ENCODE assay signal across 13 mouse cellular contexts in the genomic region with DNA sequence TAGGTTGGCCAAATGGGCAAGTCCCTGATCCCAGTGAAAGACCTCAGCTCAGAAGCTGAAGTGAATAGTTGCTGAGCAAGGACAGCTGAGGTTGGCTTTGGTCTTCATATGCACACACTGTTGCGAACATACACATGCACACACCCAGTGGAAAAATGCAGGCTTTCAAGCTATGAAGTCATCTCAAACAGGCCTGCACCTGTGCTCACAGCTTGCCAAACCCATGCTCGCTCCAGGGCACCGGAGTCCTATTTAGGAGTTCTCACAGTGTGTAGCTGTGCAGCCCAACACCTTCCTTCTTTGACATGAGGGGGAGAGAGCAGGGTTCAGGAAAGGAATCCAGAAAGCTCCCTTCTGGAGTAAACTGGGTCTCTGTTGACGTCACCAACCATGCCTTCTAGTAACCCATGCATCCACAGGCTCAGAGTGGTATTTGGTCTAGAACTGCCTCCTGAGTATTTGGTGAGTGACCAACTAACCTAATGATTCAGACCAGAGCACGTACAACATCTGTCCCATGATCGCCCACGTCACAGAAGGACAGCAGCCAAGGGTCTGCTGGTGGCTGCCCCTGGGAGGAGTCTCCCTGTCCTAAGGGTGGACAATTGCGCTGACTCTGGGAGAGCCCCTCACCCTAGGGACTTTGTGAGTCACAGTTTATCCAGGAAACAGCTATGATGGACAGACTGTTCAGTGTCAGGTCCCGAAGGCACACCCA. TPM values are rescaled to one million over a fixed set of nuclear protein-coding genes. Genes with fewer than 3 reads are reported as not detected.
DNase-seq lines count a peak whose midpoint lies in the region; ATAC-seq and TF ChIP-seq lines count a peak whose summit lies in the region.
"Had no signal": no experiment of that assay in that cellular context is flagged by ENCODE, and none has a peak within 500 bp of the region (broad histone marks: within the 10 kb centered on the region; RNA-seq: fewer than 3 reads in every experiment).

No protein-coding gene starts in this region.

- 81% methylated on average over 9 of the region's 9 CpGs for WGBS in limb, embryonic 13.5 days
- 85% methylated on average over 9 of the region's 9 CpGs for WGBS in limb, embryonic 10.5 days
- WGBS in limb, embryonic 15.5 days: 69% methylated on average over 9 of the region's 9 CpGs

- DNase-seq in limb, embryonic 10.5 days (ENCODE audit: low spot score): no peak
- no peak for DNase-seq in CH12.LX (ENCODE audit: extremely low read depth)
- peak; percentile 53 to 68 for DNase-seq in thymus, postnatal 10 days (ENCODE audit: low spot score in 2 of 2)
- DNase-seq in cerebellum, adult 11-12 months: no peak
- DNase-seq: cerebellum, adult 11 months; gastrocnemius, postnatal 10 days; liver, embryonic 13.5 days had no signal

- TF ChIP-seq POLR2A in CH12.LX (IDR thresholded peaks at IDR 0.05; ENCODE audit: low read depth, low read length): no peak

- peaks cover 8% of the 10 kb centered on the region; the same call in 1 of the 2 replicates for H3K4me1 ChIP-seq in limb, embryonic 13.5 days
- H3K4me1 ChIP-seq in limb, embryonic 10.5 days: peaks cover 10% of the 10 kb centered on the region; the same call in 1 of the 2 replicates
- peaks cover 15 to 35% of the 10 kb centered on the region in 2 experiments for H3K4me1 ChIP-seq in CH12.LX (ENCODE audit: control insufficient read depth in 1 of 2, insufficient read depth in 2 of 2)
- H3K4me1 ChIP-seq in limb, embryonic 15.5 days: 0 out of 2 replicates have a peak, but pooled peaks cover 10% of the 10 kb centered on the region

- no peak for TF ChIP-seq CTCF in CH12.LX (conservative IDR thresholded peaks at IDR 0.05 in 1 of 2, IDR thresholded peaks at IDR 0.05 in 1 of 2; ENCODE audit: low read depth in 2 of 2, low read length in 2 of 2)

- no peaks in the 10 kb centered on the region for H3K27me3 ChIP-seq in limb, embryonic 13.5 days
- no peaks in the 10 kb centered on the region for H3K27me3 ChIP-seq in limb, embryonic 10.5 days (ENCODE audit: low read depth, poor library complexity, severe bottlenecking)
- no peaks in the 10 kb centered on the region for H3K27me3 ChIP-seq in CH12.LX (replicated peaks)
- H3K27me3 ChIP-seq in limb, embryonic 15.5 days: no peaks in the 10 kb centered on the region
- H3K27me3 ChIP-seq: heart, embryonic 12.5 days; liver, embryonic 13.5 days had no signal

- dilution Hi-C loops in CH12.LX (cut with MboI; ENCODE audit: extremely low pct_ligation_motif_present, extremely low pct_unique_long_range_greater_than_20kb, low sequenced_read_pairs): no loop called here

- no peak overlapping the region for H3K9ac ChIP-seq in limb, embryonic 13.5 days
- no peak overlapping the region for H3K9ac ChIP-seq in CH12.LX (ENCODE audit: insufficient read depth, low read depth)
- no peak overlapping the region for H3K9ac ChIP-seq in limb, embryonic 15.5 days
- H3K9ac ChIP-seq: heart, embryonic 12.5 days; liver, embryonic 13.5 days had no signal

- H3K4me2 ChIP-seq in limb, embryonic 13.5 days (replicated peaks): no peak overlapping the region
- no peak overlapping the region for H3K4me2 ChIP-seq in CH12.LX (ENCODE audit: insufficient read depth, low read depth, poor library complexity, severe bottlenecking)
- H3K4me2 ChIP-seq in limb, embryonic 15.5 days: no peak overlapping the region
- H3K4me2 ChIP-seq: heart, embryonic 12.5 days; liver, embryonic 13.5 days had no signal

- no peak overlapping the region for H3K4me3 ChIP-seq in limb, embryonic 13.5 days
- H3K4me3 ChIP-seq in limb, embryonic 10.5 days: no peak overlapping the region
- no peak overlapping the region for H3K4me3 ChIP-seq in CH12.LX (replicated peaks in 1 of 3; ENCODE audit: low read depth in 2 of 3, low read length in 2 of 3, poor library complexity in 1 of 3)
- no peak overlapping the region for H3K4me3 ChIP-seq in limb, embryonic 15.5 days
- H3K4me3 ChIP-seq: heart, embryonic 12.5 days; layer of hippocampus, adult 2 months; liver, embryonic 13.5 days had no signal

- H3K9me3 ChIP-seq in limb, embryonic 13.5 days: no peaks in the 10 kb centered on the region
- H3K9me3 ChIP-seq in limb, embryonic 10.5 days (replicated peaks): no peaks in the 10 kb centered on the region
- H3K9me3 ChIP-seq in CH12.LX (replicated peaks; ENCODE audit: low read length): peaks cover 2% of the 10 kb centered on the region
- H3K9me3 ChIP-seq in limb, embryonic 15.5 days: no peaks in the 10 kb centered on the region
- H3K9me3 ChIP-seq: heart, embryonic 12.5 days; liver, embryonic 13.5 days had no signal

- H3K27ac ChIP-seq in limb, embryonic 13.5 days: peak overlapping the region; percentile 52; the same call in 1 of the 2 replicates
- no peak overlapping the region for H3K27ac ChIP-seq in limb, embryonic 10.5 days
- H3K27ac ChIP-seq in CH12.LX (ENCODE audit: insufficient read depth, low read depth): no peak overlapping the region
- H3K27ac ChIP-seq in limb, embryonic 15.5 days: peak overlapping the region; percentile 83
- H3K27ac ChIP-seq: layer of hippocampus, adult 2 months; liver, embryonic 13.5 days had no signal

- peak; percentile 24; the same call in 1 of the 2 replicates for ATAC-seq in limb, embryonic 13.5 days (ENCODE audit: low FRiP score, low read depth)
- peak; percentile 72 for ATAC-seq in limb, embryonic 15.5 days (ENCODE audit: insufficient number of reproducible peaks, low FRiP score, low TSS enrichment, low read depth)
- ATAC-seq in cerebellum, adult (ENCODE audit: insufficient number of reproducible peaks, low FRiP score, low TSS enrichment): no peak
- ATAC-seq: inflammation-experienced regulatory T-cells, adult 6 months had no signal

- TF ChIP-seq EP300 in CH12.LX (IDR thresholded peaks at IDR 0.05; ENCODE audit: low read length): peak; percentile 44; the same call in 1 of the 2 replicates

- no peaks in the 10 kb centered on the region for H3K36me3 ChIP-seq in limb, embryonic 13.5 days
- H3K36me3 ChIP-seq in limb, embryonic 10.5 days: 0 out of 2 replicates have a peak, but pooled peaks cover 2% of the 10 kb centered on the region
- H3K36me3 ChIP-seq in CH12.LX (replicated peaks in 1 of 2; ENCODE audit: control insufficient read depth in 1 of 2, insufficient read depth in 1 of 2, low read length in 1 of 2): no peaks in the 10 kb centered on the region
- H3K36me3 ChIP-seq in limb, embryonic 15.5 days: no peaks in the 10 kb centered on the region
- H3K36me3 ChIP-seq: heart, embryonic 12.5 days; liver, embryonic 13.5 days had no signal

- no peak for TF ChIP-seq RAD21 in CH12.LX (IDR thresholded peaks at IDR 0.05; ENCODE audit: low read depth, low read length)

- H3K79me2 ChIP-seq in CH12.LX (replicated peaks; ENCODE audit: control insufficient read depth, extremely low read depth, insufficient read depth, poor library complexity, severe bottlenecking): no peaks in the 10 kb centered on the region

- in situ Hi-C loops in CH12.LX (cut with MboI; ENCODE audit: low pct_ligation_motif_present, low pct_unique_long_range_greater_than_20kb, low sequenced_read_pairs): no loop called here

TF ChIP-seq in CH12.LX, 34 proteins besides CTCF, POLR2A, EP300 and RAD21 (continues in another document):
- TF ChIP-seq SMC3 (IDR thresholded peaks at IDR 0.05; ENCODE audit: low read depth, low read length) (no peak), USF2 (conservative IDR thresholded peaks at IDR 0.05; ENCODE audit: low read depth, low read length) (no peak), IRF4 (IDR thresholded peaks at IDR 0.05; ENCODE audit: low read depth, low read length) (0 out of 2 replicates have a peak, but pooled peaks have one; percentile 13), JUN (IDR thresholded peaks at IDR 0.05; ENCODE audit: insufficient read depth, low read depth, low read length) (peak; percentile 34; the same call in 1 of the 2 replicates), ETS1 (conservative IDR thresholded peaks at IDR 0.05; ENCODE audit: low read depth, low read length) (peak; percentile 40; the same call in 1 of the 2 replicates)

RNA-seq across cellular contexts. Expression of a gene that starts 11.7 kb away (rescaled TPM):
- 67.0 and 72.5 TPM in 2 replicates for polyA plus RNA-seq in limb, embryonic 13.5 days (2015; fragmentation: Nextera tagmentation; extraction: Ambion mirVana)
- 78.0 and 89.8 TPM in 2 replicates for polyA plus RNA-seq in limb, embryonic 10.5 days (2016; fragmentation: Nextera tagmentation; extraction: Ambion mirVana)
- total RNA-seq in CH12.LX (2012; rRNA removed) (24.9 and 32.0 TPM in 2 replicates), CH12.LX (2014; rRNA removed) (29.5 and 30.7 TPM in 2 replicates)
- 30.5 and 30.9 TPM in 2 replicates for polyA plus RNA-seq in CH12.LX (2012; ENCODE audit: insufficient read length, low read depth)
- 78.5 and 79.1 TPM in 2 replicates for polyA plus RNA-seq in limb, embryonic 15.5 days (2015; fragmentation: Nextera tagmentation; extraction: Ambion mirVana)

RNA-seq across cellular contexts. Expression of a gene that starts 12.0 kb away (rescaled TPM):
- polyA plus RNA-seq in limb, embryonic 13.5 days (2015; fragmentation: Nextera tagmentation; extraction: Ambion mirVana): 578 and 605 TPM in 2 replicates
- 684 and 695 TPM in 2 replicates for polyA plus RNA-seq in limb, embryonic 10.5 days (2016; fragmentation: Nextera tagmentation; extraction: Ambion mirVana)
- total RNA-seq in CH12.LX (2012; rRNA removed) (130 and 171 TPM in 2 replicates), CH12.LX (2014; rRNA removed) (95.9 and 111 TPM in 2 replicates)
- polyA plus RNA-seq in CH12.LX (2012; ENCODE audit: insufficient read length, low read depth): 199 and 209 TPM in 2 replicates
- polyA plus RNA-seq in limb, embryonic 15.5 days (2015; fragmentation: Nextera tagmentation; extraction: Ambion mirVana): 544 and 583 TPM in 2 replicates

RNA-seq across cellular contexts. Expression of a gene that starts 32.8 kb away (rescaled TPM):
- polyA plus RNA-seq in limb, embryonic 13.5 days (2015; fragmentation: Nextera tagmentation; extraction: Ambion mirVana): 163 and 167 TPM in 2 replicates
- 185 and 206 TPM in 2 replicates for polyA plus RNA-seq in limb, embryonic 10.5 days (2016; fragmentation: Nextera tagmentation; extraction: Ambion mirVana)
- total RNA-seq in CH12.LX (2012; rRNA removed) (21.2 and 25.8 TPM in 2 replicates), CH12.LX (2014; rRNA removed) (21.0 and 24.4 TPM in 2 replicates)
- 22.6 and 24.2 TPM in 2 replicates for polyA plus RNA-seq in CH12.LX (2012; ENCODE audit: insufficient read length, low read depth)
- 182 and 187 TPM in 2 replicates for polyA plus RNA-seq in limb, embryonic 15.5 days (2015; fragmentation: Nextera tagmentation; extraction: Ambion mirVana)

RNA-seq across cellular contexts. Expression of a gene that starts 46.8 kb away (rescaled TPM):
- 0.89 and 1.2 TPM in 2 replicates for polyA plus RNA-seq in limb, embryonic 13.5 days (2015; fragmentation: Nextera tagmentation; extraction: Ambion mirVana)
- polyA plus RNA-seq in limb, embryonic 10.5 days (2016; fragmentation: Nextera tagmentation; extraction: Ambion mirVana): 0.64 TPM in 2 replicates
- total RNA-seq in CH12.LX (2012; rRNA removed) (3.3 and 4.0 TPM in 2 replicates), CH12.LX (2014; rRNA removed) (not detected in 2 replicates)
- 2.6 and 7.6 TPM in 2 replicates for polyA plus RNA-seq in CH12.LX (2012; ENCODE audit: insufficient read length, low read depth)
- polyA plus RNA-seq in limb, embryonic 15.5 days (2015; fragmentation: Nextera tagmentation; extraction: Ambion mirVana): 0.95 and 1.1 TPM in 2 replicates

RNA-seq across cellular contexts. Expression of a gene that starts 53.3 kb away (rescaled TPM):
- polyA plus RNA-seq in limb, embryonic 13.5 days (2015; fragmentation: Nextera tagmentation; extraction: Ambion mirVana): 282 and 290 TPM in 2 replicates
- polyA plus RNA-seq in limb, embryonic 10.5 days (2016; fragmentation: Nextera tagmentation; extraction: Ambion mirVana): 316 and 317 TPM in 2 replicates
- 316 and 331 TPM in 2 replicates for total RNA-seq in CH12.LX (2012; rRNA removed)
- 213 and 223 TPM in 2 replicates for total RNA-seq in CH12.LX (2014; rRNA removed)
- 144 and 202 TPM in 2 replicates for polyA plus RNA-seq in CH12.LX (2012; ENCODE audit: insufficient read length, low read depth)
- polyA plus RNA-seq in limb, embryonic 15.5 days (2015; fragmentation: Nextera tagmentation; extraction: Ambion mirVana): 253 and 288 TPM in 2 replicates

Comparison
In these comparisons a context has a peak if more than half of its experiments do, and no peak if none do; other contexts are left out.
1. H3K27ac ChIP-seq: peak in limb, embryonic 13.5 days (single experiment) and limb, embryonic 15.5 days (single experiment); none in limb, embryonic 10.5 days (single experiment) and CH12.LX (single experiment).
2. DNase-seq: peak in thymus, postnatal 10 days (2 of 2); none in limb, embryonic 10.5 days (single experiment), CH12.LX (single experiment) and cerebellum, adult 11-12 months (single experiment).